Mouse (Mus musculus) left cerebral cortex, postnatal 36 days (tissue): ENCODE results near the gene Ern1. TPM values are rescaled to one million over a fixed set of nuclear protein-coding genes. Genes with fewer than 3 reads are reported as not detected.

Source experiments
- DNase-seq, 2 experiments: peaks; one replicate each; pipeline ENCODE4 v3.0.0; 2021 to 2022; ENCODE audit warnings: low spot score in 2 of 2, mixed read lengths in 1 of 2
- intact Hi-C: fragments of 180-260 bp; cut with DNase I; formaldehyde crosslinking; loops from one replicate; pipeline ENCODE4 v1.15.1; 2025
- total RNA-seq, 2 experiments: library from RNA; stranded (reverse); gene quantifications; 2 replicates each; pipeline ENCODE4 v1.2.3; 2021

The Ern1 gene
- total RNA-seq, 2 experiments from 2014 or later, result 9.8 to 9.9 TPM

- DNase-seq, result peak; percentile 62 to 74
- intact Hi-C loops, result loop anchor here (2.0 to 5.0 kb wide), 2 partner anchors 34 to 64 kb away; no protein-coding TSS in a partner anchor
Observed at GRCm38 (mm10) chr11:106366316-106366715, 121.3 kb downstream of the Ern1 start.

- intact Hi-C loops, result loop anchor here (5.0 kb wide), 1 partner anchor 33 kb away; no protein-coding TSS in a partner anchor
- DNase-seq, result no peak
Observed at GRCm38 (mm10) chr11:106365366-106365765, 122.3 kb downstream of the Ern1 start, which contains the start of gene Prr29. Prr29 (plus strand) TSS chr11:106365472.

DNA sequence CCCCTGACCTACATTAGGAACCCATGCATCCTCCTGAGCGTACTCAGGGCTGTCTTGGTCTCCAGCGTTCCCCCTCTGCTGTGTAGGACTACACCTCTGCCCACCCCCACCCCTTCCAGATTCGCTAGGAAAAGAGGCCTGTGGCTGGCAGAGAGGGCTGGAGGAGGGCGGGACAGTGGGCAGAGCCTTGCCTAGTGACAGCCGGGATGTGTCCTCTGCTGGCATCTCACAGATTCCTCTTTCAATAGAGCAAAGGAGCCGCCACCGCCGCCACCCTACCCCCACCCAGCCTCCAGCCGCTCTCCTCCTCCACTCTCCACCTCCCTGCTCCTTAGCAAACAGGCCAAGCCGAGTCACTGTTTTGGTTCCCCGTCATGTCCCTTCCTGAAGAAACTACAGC is 122.9 kb downstream of the Ern1 start:
- no peak for DNase-seq
- intact Hi-C loops, result loop anchor here (5.0 kb wide), 1 partner anchor 32 kb away; no protein-coding TSS in a partner anchor

DNA sequence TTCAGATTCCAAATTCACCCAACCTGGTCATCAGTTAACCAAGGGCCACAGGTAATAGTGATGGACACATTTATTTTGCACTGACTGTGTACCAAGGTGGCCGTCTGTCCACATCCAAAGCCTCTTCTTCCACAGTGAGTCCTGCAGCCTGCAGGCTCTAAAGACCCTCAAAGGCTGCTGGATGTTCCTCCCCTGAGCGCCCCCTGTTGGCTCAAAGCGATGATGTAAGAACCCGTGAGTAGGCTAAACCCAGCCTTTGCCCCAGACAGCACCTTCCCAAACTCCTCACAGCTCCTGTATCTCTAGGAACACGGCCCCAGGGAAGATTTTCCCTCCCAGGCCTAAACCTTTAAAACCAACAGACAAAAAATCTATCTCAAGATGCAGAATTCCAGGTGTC is 128.3 kb downstream of the Ern1 start:
- no peak for DNase-seq
- intact Hi-C loops, result no loop called here

- intact Hi-C loops, result no loop called here
- DNase-seq, result no peak
Observed at GRCm38 (mm10) chr11:106355382-106356128, 132.1 kb downstream of the Ern1 start.

DNA sequence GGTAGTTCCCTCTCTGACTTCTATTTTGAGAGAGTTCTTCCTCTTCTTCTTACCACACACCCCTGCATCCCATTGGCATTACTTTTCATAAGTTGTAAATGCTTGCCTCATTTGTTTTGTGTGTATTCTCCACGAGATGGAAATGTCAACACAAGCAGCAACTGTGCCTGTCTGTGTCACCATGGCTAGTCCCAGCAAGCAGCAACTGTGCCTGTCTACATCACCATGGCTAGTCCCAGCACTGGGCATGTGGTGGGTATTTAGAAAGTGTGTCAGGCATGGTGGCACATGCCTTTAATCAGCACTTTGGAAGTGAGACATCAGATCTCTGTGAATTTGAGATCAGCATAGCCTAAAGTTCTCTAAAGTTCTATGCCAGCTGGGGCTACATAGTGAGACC is 133.5 kb downstream of the Ern1 start:
- DNase-seq, result no peak
- intact Hi-C loops, result no loop called here

DNA sequence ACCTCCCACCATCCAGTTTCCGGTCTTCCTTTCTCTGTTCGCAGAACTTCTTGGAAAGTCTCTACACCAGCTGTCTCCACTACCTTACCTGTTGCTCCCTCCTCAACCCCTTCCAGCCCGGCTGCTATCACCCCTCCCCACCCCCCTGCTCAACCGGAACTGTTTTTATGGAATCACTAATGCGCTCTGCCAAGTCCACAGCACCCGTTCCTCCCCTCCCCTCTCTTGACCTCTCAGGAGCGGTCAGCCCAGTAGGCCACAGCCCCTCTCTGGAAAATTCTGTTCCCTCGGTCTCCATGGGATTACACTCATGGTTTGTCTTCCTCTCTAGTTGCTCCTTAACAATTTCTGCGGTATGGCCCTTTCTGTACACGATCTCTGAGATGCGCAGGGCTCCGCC is 134.5 kb downstream of the Ern1 start, which contains the start of gene Scn4a:
Gene Scn4a, minus strand, starts transcription at position 101 of the 400 bp plus-strand sequence.
- DNase-seq, result no peak
- intact Hi-C loops, result no loop called here

GRCm38 (mm10) chr11:106351941-106352340 is 135.7 kb downstream of the Ern1 start:
- DNase-seq, result no peak
- intact Hi-C loops, result no loop called here

GRCm38 (mm10) chr11:106351253-106351652 is 136.4 kb downstream of the Ern1 start:
- intact Hi-C loops, result no loop called here
- DNase-seq, result no peak

GRCm38 (mm10) chr11:106350853-106351252 is 136.8 kb downstream of the Ern1 start:
- intact Hi-C loops, result no loop called here

GRCm38 (mm10) chr11:106349772-106350171 is 137.9 kb downstream of the Ern1 start:
- intact Hi-C loops, result no loop called here
- no peak for DNase-seq

More at GRCm38 (mm10) chr11:106350853-106351252, 136.8 kb downstream of the Ern1 start:
- no peak for DNase-seq

- DNase-seq, result no peak
- intact Hi-C loops, result no loop called here
Observed at GRCm38 (mm10) chr11:106344910-106345309, 142.7 kb downstream of the Ern1 start.

Other genes with a start within 250 kb of the Ern1 start
- 10 to 100 TPM; 26.0 to 29.8 TPM for gene Ftsj3, start 231.8 kb downstream of the Ern1 start, total RNA-seq
- gene Psmc5, start 231.7 kb downstream of the Ern1 start, total RNA-seq, result 100 to 1,000 TPM; 183 to 198 TPM
- gene Smarcd2, start 214.9 kb downstream of the Ern1 start, total RNA-seq, result 10 to 100 TPM; 17.2 to 20.6 TPM
- gene Tcam1, start 211.2 kb downstream of the Ern1 start, total RNA-seq, result under 1 TPM; 0.15 to 0.25 TPM
- gene Gh, start 186.0 kb downstream of the Ern1 start, total RNA-seq, result not detected
- under 1 TPM; 0.27 to 0.34 TPM for gene Cd79b, start 173.1 kb downstream of the Ern1 start, total RNA-seq
- not detected for gene Scn4a, start 134.6 kb downstream of the Ern1 start, total RNA-seq
- gene Prr29, start 122.4 kb downstream of the Ern1 start, total RNA-seq, result not detected
- gene Icam2, start 99.8 kb downstream of the Ern1 start, total RNA-seq, result 1 to 10 TPM; 3.1 to 4.1 TPM
- 100 to 1,000 TPM; 102 to 112 TPM for gene Tex2, start 125.6 kb upstream of the Ern1 start, total RNA-seq